Mouse (Mus musculus): ENCODE measurements around the gene Rtl4. TPM values are rescaled to one million over a fixed set of nuclear protein-coding genes. Genes with fewer than 3 reads are reported as not detected.

The Rtl4 gene
- total RNA-seq (2014; rRNA removed) (not detected in 2 replicates), polyA plus RNA-seq (2012; rRNA removed) (not detected in 2 replicates)

- peak within 1 kb of the TSS; percentile 57; the same call in 1 of the 2 replicates for H3K4me3 ChIP-seq (ENCODE audit: insufficient read depth, low read depth, low read length)
- DNase-seq (ENCODE audit: extremely low read depth, low read depth, low spot score), result no peak
- 2% methylated on average over 22 of the region's 31 CpGs for WGBS
- H3K9ac ChIP-seq (ENCODE audit: low read depth, low read length), result 0 out of 2 replicates have a peak within 1 kb of the TSS, but pooled peaks have one; percentile 51
- no peaks in the 10 kb centered on the region for H3K4me1 ChIP-seq (ENCODE audit: control insufficient read depth, insufficient read depth, low read length)
- no peaks in the 10 kb centered on the region; the same call in 1 of the 2 replicates for H3K27me3 ChIP-seq (ENCODE audit: control insufficient read depth, insufficient read depth, low read length)
- H3K27ac ChIP-seq (replicated peaks; ENCODE audit: insufficient read depth, low read depth, low read length), result no peak within 1 kb of the TSS
- H3K36me3 ChIP-seq (ENCODE audit: control insufficient read depth, insufficient read depth, low read length), result no peaks in the 10 kb centered on the region
- no peaks in the 10 kb centered on the region for H3K79me2 ChIP-seq (ENCODE audit: control insufficient read depth, insufficient read depth, low read length)
- TF ChIP-seq CTCF (IDR thresholded peaks at IDR 0.05; ENCODE audit: low read depth, low read length) (no peak), POLR2A (IDR thresholded peaks at IDR 0.05; ENCODE audit: extremely low read depth, insufficient read depth, low read length) (no peak)
These were observed at the start of gene Rtl4 for GRCm38 (mm10) chrX:144688207-144689118. TSS of gene Rtl4 (plus strand) at chrX:144688907.

- H3K36me3 ChIP-seq (ENCODE audit: control insufficient read depth, insufficient read depth, low read length), result no peaks in the 10 kb centered on the region
- 52% methylated on average over 2 of the region's 3 CpGs for WGBS
- no peaks in the 10 kb centered on the region for H3K27me3 ChIP-seq (ENCODE audit: control insufficient read depth, insufficient read depth, low read length)
- no peaks in the 10 kb centered on the region for H3K4me1 ChIP-seq (ENCODE audit: control insufficient read depth, insufficient read depth, low read length)
- no peak for TF ChIP-seq CTCF (IDR thresholded peaks at IDR 0.05; ENCODE audit: low read depth, low read length)
- TF ChIP-seq POLR2A (IDR thresholded peaks at IDR 0.05; ENCODE audit: extremely low read depth, insufficient read depth, low read length), result no peak
- no peak overlapping the region for H3K9ac ChIP-seq (ENCODE audit: low read depth, low read length)
- H3K79me2 ChIP-seq (ENCODE audit: control insufficient read depth, insufficient read depth, low read length), result no peaks in the 10 kb centered on the region
- no peak overlapping the region for H3K27ac ChIP-seq (replicated peaks; ENCODE audit: insufficient read depth, low read depth, low read length)
- no peak for DNase-seq (ENCODE audit: extremely low read depth, low read depth, low spot score)
- no peak overlapping the region for H3K4me3 ChIP-seq (ENCODE audit: insufficient read depth, low read depth, low read length)
These were observed 44.0 kb upstream of the Rtl4 start for GRCm38 (mm10) chrX:144644756-144645155.

GRCm38 (mm10) chrX:144645394-144645793, 43.3 kb upstream of the Rtl4 start:
- DNase-seq (ENCODE audit: extremely low read depth, low read depth, low spot score), result peak; percentile 50
- Histone ChIP-seq H3K9ac (ENCODE audit: low read depth, low read length) (no peak overlapping the region), H3K4me1 (ENCODE audit: control insufficient read depth, insufficient read depth, low read length) (no peaks in the 10 kb centered on the region), H3K27me3 (ENCODE audit: control insufficient read depth, insufficient read depth, low read length) (no peaks in the 10 kb centered on the region), H3K79me2 (ENCODE audit: control insufficient read depth, insufficient read depth, low read length) (no peaks in the 10 kb centered on the region), H3K27ac (replicated peaks; ENCODE audit: insufficient read depth, low read depth, low read length) (no peak overlapping the region), H3K4me3 (ENCODE audit: insufficient read depth, low read depth, low read length) (no peak overlapping the region), H3K36me3 (ENCODE audit: control insufficient read depth, insufficient read depth, low read length) (no peaks in the 10 kb centered on the region)
- 4% methylated on average over 1 of the region's 1 CpGs for WGBS
- TF ChIP-seq CTCF (IDR thresholded peaks at IDR 0.05; ENCODE audit: low read depth, low read length) (peak; percentile 38; the same call in 1 of the 2 replicates), POLR2A (IDR thresholded peaks at IDR 0.05; ENCODE audit: extremely low read depth, insufficient read depth, low read length) (no peak)

GRCm38 (mm10) chrX:144652196-144652595, 36.5 kb upstream of the Rtl4 start:
- H3K79me2 ChIP-seq (ENCODE audit: control insufficient read depth, insufficient read depth, low read length), result no peaks in the 10 kb centered on the region
- H3K9ac ChIP-seq (ENCODE audit: low read depth, low read length), result no peak overlapping the region
- no peak for TF ChIP-seq CTCF (IDR thresholded peaks at IDR 0.05; ENCODE audit: low read depth, low read length)
- TF ChIP-seq POLR2A (IDR thresholded peaks at IDR 0.05; ENCODE audit: extremely low read depth, insufficient read depth, low read length), result no peak
- no peaks in the 10 kb centered on the region for H3K27me3 ChIP-seq (ENCODE audit: control insufficient read depth, insufficient read depth, low read length)
- 26% methylated on average over 2 of the region's 2 CpGs for WGBS
- DNase-seq (ENCODE audit: extremely low read depth, low read depth, low spot score), result peak; percentile 67
- no peaks in the 10 kb centered on the region for H3K36me3 ChIP-seq (ENCODE audit: control insufficient read depth, insufficient read depth, low read length)
- H3K4me1 ChIP-seq (ENCODE audit: control insufficient read depth, insufficient read depth, low read length), result no peaks in the 10 kb centered on the region
- H3K4me3 ChIP-seq (ENCODE audit: insufficient read depth, low read depth, low read length), result no peak overlapping the region
- no peak overlapping the region for H3K27ac ChIP-seq (replicated peaks; ENCODE audit: insufficient read depth, low read depth, low read length)

- H3K27me3 ChIP-seq (ENCODE audit: control insufficient read depth, insufficient read depth, low read length), result no peaks in the 10 kb centered on the region; the same call in 1 of the 2 replicates
- H3K4me1 ChIP-seq (ENCODE audit: control insufficient read depth, insufficient read depth, low read length), result no peaks in the 10 kb centered on the region
- DNase-seq (ENCODE audit: extremely low read depth, low read depth, low spot score), result no peak
- no peaks in the 10 kb centered on the region for H3K36me3 ChIP-seq (ENCODE audit: control insufficient read depth, insufficient read depth, low read length)
- H3K27ac ChIP-seq (replicated peaks; ENCODE audit: insufficient read depth, low read depth, low read length), result no peak overlapping the region
- no peak overlapping the region for H3K4me3 ChIP-seq (ENCODE audit: insufficient read depth, low read depth, low read length)
- H3K9ac ChIP-seq (ENCODE audit: low read depth, low read length), result no peak overlapping the region
- TF ChIP-seq CTCF (IDR thresholded peaks at IDR 0.05; ENCODE audit: low read depth, low read length) (no peak), POLR2A (IDR thresholded peaks at IDR 0.05; ENCODE audit: extremely low read depth, insufficient read depth, low read length) (no peak)
- no peaks in the 10 kb centered on the region for H3K79me2 ChIP-seq (ENCODE audit: control insufficient read depth, insufficient read depth, low read length)
- 9% methylated on average over 20 of the region's 20 CpGs for WGBS
These were observed 965 bp upstream of the Rtl4 start for GRCm38 (mm10) chrX:144687742-144688141.

GRCm38 (mm10) chrX:144688142-144688206, 733 bp upstream of the Rtl4 start, which contains the start of gene Trpc5:
TSS of gene Trpc5 (minus strand) at chrX:144688180.
- H3K9ac ChIP-seq (ENCODE audit: low read depth, low read length), result 0 out of 2 replicates have a peak within 1 kb of the TSS, but pooled peaks have one; percentile 51
- H3K36me3 ChIP-seq (ENCODE audit: control insufficient read depth, insufficient read depth, low read length), result no peaks in the 10 kb centered on the region
- no peak within 1 kb of the TSS for H3K27ac ChIP-seq (replicated peaks; ENCODE audit: insufficient read depth, low read depth, low read length)
- 0% methylated on average over 1 of the region's 1 CpGs for WGBS
- H3K4me3 ChIP-seq (ENCODE audit: insufficient read depth, low read depth, low read length), result peak within 1 kb of the TSS; percentile 57; the same call in 1 of the 2 replicates
- no peak for DNase-seq (ENCODE audit: extremely low read depth, low read depth, low spot score)
- H3K27me3 ChIP-seq (ENCODE audit: control insufficient read depth, insufficient read depth, low read length), result no peaks in the 10 kb centered on the region; the same call in 1 of the 2 replicates
- H3K4me1 ChIP-seq (ENCODE audit: control insufficient read depth, insufficient read depth, low read length), result no peaks in the 10 kb centered on the region
- no peaks in the 10 kb centered on the region for H3K79me2 ChIP-seq (ENCODE audit: control insufficient read depth, insufficient read depth, low read length)
- TF ChIP-seq CTCF (IDR thresholded peaks at IDR 0.05; ENCODE audit: low read depth, low read length) (no peak), POLR2A (IDR thresholded peaks at IDR 0.05; ENCODE audit: extremely low read depth, insufficient read depth, low read length) (no peak)

Data from liver, adult 2 months (tissue).